In genomic region chr3:69142372-69142994, GRCm38 (mm10) we compare ENCODE assay signal across 19 mouse cellular contexts. TPM values are rescaled to one million over a fixed set of nuclear protein-coding genes. Genes with fewer than 3 reads are reported as not detected.
DNase-seq lines count a peak whose midpoint lies in the region; ATAC-seq lines count a peak whose summit lies in the region.
"Had no signal": no experiment of that assay in that cellular context is flagged by ENCODE, and none has a peak within 500 bp of the region (broad histone marks: within the 10 kb centered on the region; RNA-seq: fewer than 3 reads in every experiment).

No protein-coding gene starts in this region.

- intact Hi-C loops in gastrocnemius, postnatal 36 days (cut with DNase I): loop anchor here (5.0 kb wide), 1 partner anchor 50 kb away; no protein-coding TSS in a partner anchor

- ATAC-seq in common myeloid progenitor, adult 5-6 weeks (replicated peaks; ENCODE audit: low read depth, poor library complexity, severe bottlenecking): 0 out of 2 replicates have a peak, but pooled peaks have one; percentile 45
- ATAC-seq: forebrain, embryonic 15.5 days; hindbrain, embryonic 16.5 days; liver, postnatal 0 days had no signal

- peak; percentile 40 for DNase-seq in adrenal gland, postnatal 10 days
- no peak for DNase-seq in adrenal gland, adult 18-20 months (ENCODE audit: low spot score in 2 of 2)
- peak; percentile 7 for DNase-seq in lung, postnatal 25 days (ENCODE audit: low spot score)
- DNase-seq in lung, postnatal 4 days: no peak
- DNase-seq in naive thymus-derived CD4-positive, alpha-beta T cell, adult 2 months (ENCODE audit: low read depth): peak; percentile 48
- DNase-seq in spleen, postnatal 10 days (ENCODE audit: low spot score in 2 of 2): no peak
- no peak for DNase-seq in gastrocnemius, postnatal 36 days
- DNase-seq: cerebellum, adult 9-11 months; kidney, adult 18-20 months; kidney, postnatal 14 days; layer of hippocampus, postnatal 36 days; liver, postnatal 0 days; lung, postnatal 10 days; right cerebral cortex, postnatal 14 days; spleen, adult 18-20 months; thymus, adult 2 months had no signal

RNA-seq across cellular contexts. Expression of gene Kpna4, which starts 15.6 kb away (rescaled TPM):
- total RNA-seq in adrenal gland, postnatal 10 days (2021): 10 to 100 TPM; 52.9 to 61.2 TPM
- 10 to 100 TPM; 77.8 to 84.7 TPM for total RNA-seq in adrenal gland, adult 18-20 months (2021)
- 52.9 and 65.0 TPM in 2 replicates for total RNA-seq in common myeloid progenitor, adult 5-6 weeks (2017)
- total RNA-seq in gastrocnemius, postnatal 36 days (2021): 100 to 1,000 TPM; 103 to 111 TPM

Comparison
In these comparisons a context has a peak if more than half of its experiments do, and no peak if none do; other contexts are left out.
1. DNase-seq: peak in adrenal gland, postnatal 10 days (single experiment), lung, postnatal 25 days (single experiment) and naive thymus-derived CD4-positive, alpha-beta T cell, adult 2 months (single experiment); none in adrenal gland, adult 18-20 months (0 of 2), lung, postnatal 4 days (0 of 2), spleen, postnatal 10 days (0 of 2) and gastrocnemius, postnatal 36 days (0 of 2).